17 mouse cellular contexts compared by ENCODE assay signal in genomic region chr1:19927736-19928327, GRCm38 (mm10).
DNase-seq lines count a peak whose midpoint lies in the region; ATAC-seq lines count a peak whose summit lies in the region.
"Had no signal": no experiment of that assay in that cellular context is flagged by ENCODE, and none has a peak within 500 bp of the region (broad histone marks: within the 10 kb centered on the region; RNA-seq: fewer than 3 reads in every experiment).

No protein-coding gene starts in this region.

- H3K27ac ChIP-seq in forebrain, embryonic 13.5 days = no peak overlapping the region
- H3K27ac ChIP-seq in midbrain, embryonic 10.5 days (replicated peaks) = no peak overlapping the region
- H3K27ac ChIP-seq in neural tube, embryonic 13.5 days (replicated peaks) = no peak overlapping the region
- no peak overlapping the region for H3K27ac ChIP-seq in kidney, embryonic 14.5 days (ENCODE audit: low read depth, low read length)
- H3K27ac ChIP-seq: intestine, embryonic 15.5 days; limb, embryonic 13.5 days; macrophage had no signal

- ATAC-seq in forebrain, embryonic 13.5 days = peak; percentile 57; the same call in 1 of the 2 replicates
- ATAC-seq in neural tube, embryonic 13.5 days (ENCODE audit: low read depth) = peak; percentile 93
- ATAC-seq in kidney, embryonic 14.5 days (ENCODE audit: low FRiP score, low TSS enrichment) = no peak
- ATAC-seq: CD4-positive, CD25-positive, alpha-beta regulatory T cell, adult 4 months; intestine, embryonic 15.5 days had no signal

- H3K9me3 ChIP-seq in forebrain, embryonic 13.5 days (replicated peaks) = no peaks in the 10 kb centered on the region
- no peaks in the 10 kb centered on the region for H3K9me3 ChIP-seq in midbrain, embryonic 10.5 days (replicated peaks)
- H3K9me3 ChIP-seq in neural tube, embryonic 13.5 days = no peaks in the 10 kb centered on the region
- no peaks in the 10 kb centered on the region for H3K9me3 ChIP-seq in kidney, embryonic 14.5 days (ENCODE audit: control insufficient read depth, low read length)
- H3K9me3 ChIP-seq: intestine, embryonic 15.5 days; limb, embryonic 13.5 days had no signal

- DNase-seq in embryo, embryonic 10 days (ENCODE audit: low spot score) = peak; percentile 56
- DNase-seq in midbrain, embryonic 10.5 days (ENCODE audit: low spot score) = peak; percentile 44
- no peak for DNase-seq in heart, adult 18-20 months
- no peak for DNase-seq in urinary bladder, adult 18-20 months (ENCODE audit: low spot score in 2 of 2)
- DNase-seq: adrenal gland, adult 8-10 months; gastrocnemius, postnatal 25 days; kidney, postnatal 25 days; lung, adult 18-20 months; right cerebral cortex, postnatal 14 days; thymus, postnatal 4 days had no signal

- no peak overlapping the region for H3K9ac ChIP-seq in forebrain, embryonic 13.5 days
- H3K9ac ChIP-seq in neural tube, embryonic 13.5 days = no peak overlapping the region
- H3K9ac ChIP-seq in kidney, embryonic 14.5 days (ENCODE audit: low read depth, low read length) = no peak overlapping the region
- H3K9ac ChIP-seq: intestine, embryonic 15.5 days; limb, embryonic 13.5 days had no signal

- peaks cover 4% of the 10 kb centered on the region; the same call in 1 of the 2 replicates for H3K4me1 ChIP-seq in forebrain, embryonic 13.5 days
- peaks cover 17% of the 10 kb centered on the region for H3K4me1 ChIP-seq in midbrain, embryonic 10.5 days
- peaks cover 13% of the 10 kb centered on the region for H3K4me1 ChIP-seq in neural tube, embryonic 13.5 days (replicated peaks)
- no peaks in the 10 kb centered on the region for H3K4me1 ChIP-seq in kidney, embryonic 14.5 days (ENCODE audit: control insufficient read depth, insufficient read depth, low read length)
- H3K4me1 ChIP-seq: intestine, embryonic 15.5 days; limb, embryonic 13.5 days had no signal

- no peak overlapping the region for H3K4me3 ChIP-seq in forebrain, embryonic 13.5 days
- H3K4me3 ChIP-seq in midbrain, embryonic 10.5 days = no peak overlapping the region
- H3K4me3 ChIP-seq in neural tube, embryonic 13.5 days = no peak overlapping the region
- H3K4me3 ChIP-seq in kidney, embryonic 14.5 days (ENCODE audit: low read length) = no peak overlapping the region
- H3K4me3 ChIP-seq: intestine, embryonic 15.5 days; limb, embryonic 13.5 days had no signal

- no peak overlapping the region for H3K4me2 ChIP-seq in forebrain, embryonic 13.5 days
- H3K4me2 ChIP-seq in neural tube, embryonic 13.5 days = no peak overlapping the region
- no peak overlapping the region for H3K4me2 ChIP-seq in kidney, embryonic 14.5 days (replicated peaks; ENCODE audit: low read depth, low read length)
- H3K4me2 ChIP-seq: intestine, embryonic 15.5 days; limb, embryonic 13.5 days had no signal

- under 1% methylated on average over 5 of the region's 5 CpGs for WGBS in forebrain, embryonic 13.5 days
- WGBS in midbrain, embryonic 10.5 days = 11% methylated on average over 5 of the region's 5 CpGs
- 5% methylated on average over 5 of the region's 5 CpGs for WGBS in neural tube, embryonic 13.5 days
- 44% methylated on average over 5 of the region's 5 CpGs for WGBS in kidney, embryonic 14.5 days

- peaks cover 19% of the 10 kb centered on the region for H3K27me3 ChIP-seq in forebrain, embryonic 13.5 days
- peaks cover 99% of the 10 kb centered on the region for H3K27me3 ChIP-seq in midbrain, embryonic 10.5 days (ENCODE audit: low read depth, poor library complexity, severe bottlenecking)
- H3K27me3 ChIP-seq in neural tube, embryonic 13.5 days = no peaks in the 10 kb centered on the region
- H3K27me3 ChIP-seq in kidney, embryonic 14.5 days (ENCODE audit: control insufficient read depth, insufficient read depth, low read length) = no peaks in the 10 kb centered on the region
- H3K27me3 ChIP-seq: intestine, embryonic 15.5 days; limb, embryonic 13.5 days had no signal

- no peaks in the 10 kb centered on the region for H3K36me3 ChIP-seq in forebrain, embryonic 13.5 days (ENCODE audit: poor library complexity, severe bottlenecking)
- H3K36me3 ChIP-seq in midbrain, embryonic 10.5 days = no peaks in the 10 kb centered on the region
- no peaks in the 10 kb centered on the region for H3K36me3 ChIP-seq in neural tube, embryonic 13.5 days
- no peaks in the 10 kb centered on the region for H3K36me3 ChIP-seq in kidney, embryonic 14.5 days (ENCODE audit: control insufficient read depth, insufficient read depth, low read length)
- H3K36me3 ChIP-seq: intestine, embryonic 15.5 days; limb, embryonic 13.5 days had no signal

Comparison
In these comparisons a context has a peak if more than half of its experiments do, and no peak if none do; other contexts are left out.
1. DNase-seq: peak in embryo, embryonic 10 days (single experiment) and midbrain, embryonic 10.5 days (single experiment); none in heart, adult 18-20 months (0 of 2) and urinary bladder, adult 18-20 months (0 of 2).